Mouse (Mus musculus) liver, adult 2 months (tissue): ENCODE measurements around the gene Cenpu.
A peak's percentile ranks its signal among the peaks of the same experiment; 100 is the strongest.

Source experiments
- CTCF ChIP-seq: fragments of 200-500 bp; IDR thresholded peaks from 2 replicates; pipeline ENCODE4 v1.5.1; 2011; ENCODE audit warnings: low read depth, low read length, control low read depth
- POLR2A ChIP-seq: fragments of 200-500 bp; IDR thresholded peaks from 2 replicates; pipeline ENCODE4 v1.6.1; 2011; ENCODE audit warnings: low read length, control low read depth; ENCODE audit not compliant: insufficient read depth; ENCODE audit errors: extremely low read depth

DNA sequence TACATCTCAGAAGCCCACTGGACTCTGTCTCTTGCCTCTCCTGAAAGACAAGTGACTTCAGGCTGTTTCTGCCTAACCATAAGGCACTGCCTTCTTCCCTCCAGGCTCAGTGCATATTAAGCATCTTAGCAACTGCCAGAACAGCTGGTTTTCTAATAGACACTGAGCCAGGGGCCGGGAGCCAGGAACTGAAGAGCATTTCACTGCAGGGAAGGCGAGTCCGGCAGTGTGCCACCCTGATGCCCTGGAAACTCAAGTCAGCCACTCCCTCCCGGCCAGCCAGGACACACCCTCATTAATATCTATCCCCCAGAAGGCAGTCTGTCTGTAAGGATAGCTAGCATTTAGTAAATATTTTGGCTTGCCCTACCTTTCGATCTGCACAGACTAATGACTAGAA, 12.1 kb upstream of the Cenpu start:
- TF ChIP-seq POLR2A = no peak
- TF ChIP-seq CTCF = 0 out of 2 replicates have a peak, but pooled peaks have one; percentile 6
